Mouse (Mus musculus): ENCODE data around the gene Usp54. TPM values are rescaled to one million over a fixed set of nuclear protein-coding genes. Genes with fewer than 3 reads are reported as not detected.

The Usp54 gene
- total and polyA plus RNA-seq, 3 experiments = 5.3 to 11.7 (median 5.4) TPM

DNA sequence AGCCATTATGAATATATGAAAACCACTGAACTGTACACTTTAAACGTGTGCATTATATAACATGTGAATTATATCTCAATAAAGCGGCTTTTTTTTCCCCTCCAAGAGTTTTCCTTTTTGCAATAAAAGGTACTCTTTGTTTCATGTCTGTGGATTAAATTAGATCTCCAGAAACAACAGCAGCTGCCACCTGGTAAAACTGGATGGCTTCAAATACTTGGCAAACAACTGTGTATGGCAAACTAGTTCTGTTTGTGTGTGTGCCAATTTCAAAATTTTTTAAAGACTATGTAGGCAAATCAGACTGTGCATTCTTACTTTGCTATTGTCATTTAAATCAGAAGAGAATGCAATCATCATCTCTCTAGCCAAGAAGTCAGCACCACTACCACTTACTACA is 19.0 kb downstream of the Usp54 start:
- dilution Hi-C loops (cut with MboI; ENCODE audit: extremely low pct_ligation_motif_present, extremely low pct_unique_long_range_greater_than_20kb, low sequenced_read_pairs) (no loop called here), in situ Hi-C loops (cut with MboI; ENCODE audit: low pct_ligation_motif_present, low pct_unique_long_range_greater_than_20kb, low sequenced_read_pairs) (no loop called here)
- no peak for DNase-seq (ENCODE audit: extremely low read depth)
- Histone ChIP-seq H3K9me3 (replicated peaks; ENCODE audit: low read length) (no peaks in the 10 kb centered on the region), H3K36me3 (replicated peaks in 1 of 2; ENCODE audit: control insufficient read depth in 1 of 2, insufficient read depth in 1 of 2, low read length in 1 of 2) (peaks cover 0 to 31% of the 10 kb centered on the region in 2 experiments), H3K27ac (ENCODE audit: insufficient read depth, low read depth) (no peak overlapping the region), H3K9ac (ENCODE audit: insufficient read depth, low read depth) (no peak overlapping the region), H3K4me1 (ENCODE audit: control insufficient read depth in 1 of 2, insufficient read depth in 2 of 2) (no peaks in the 10 kb centered on the region), H3K27me3 (replicated peaks) (no peaks in the 10 kb centered on the region), H3K4me2 (ENCODE audit: insufficient read depth, low read depth, poor library complexity, severe bottlenecking) (no peak overlapping the region), H3K4me3 (replicated peaks in 1 of 3; ENCODE audit: low read depth in 2 of 3, low read length in 2 of 3, poor library complexity in 1 of 3) (no peak overlapping the region), H3K79me2 (replicated peaks; ENCODE audit: control insufficient read depth, extremely low read depth, insufficient read depth, poor library complexity, severe bottlenecking) (peaks cover under 1% of the 10 kb centered on the region; the same call in 1 of the 2 replicates)
- no peak for TF ChIP-seq NRF1 (IDR thresholded peaks at IDR 0.05; ENCODE audit: low read depth, low read length)
- no peak for TF ChIP-seq ELF1 (IDR thresholded peaks at IDR 0.05; ENCODE audit: low read depth, low read length)
- TF ChIP-seq TBP (conservative IDR thresholded peaks at IDR 0.05; ENCODE audit: low read depth, low read length) = no peak
- no peak for TF ChIP-seq KAT2A (IDR thresholded peaks at IDR 0.05; ENCODE audit: insufficient replicate concordance, low read length)
- TF ChIP-seq NELFE (IDR thresholded peaks at IDR 0.05; ENCODE audit: low read depth, low read length) = no peak
- TF ChIP-seq E2F4 (IDR thresholded peaks at IDR 0.05; ENCODE audit: insufficient replicate concordance, low read depth, low read length) = no peak
- TF ChIP-seq POLR2A (IDR thresholded peaks at IDR 0.05; ENCODE audit: low read depth, low read length) = no peak
- no peak for TF ChIP-seq HCFC1 (IDR thresholded peaks at IDR 0.05; ENCODE audit: low read depth, low read length)
- no peak for TF ChIP-seq ETS1 (conservative IDR thresholded peaks at IDR 0.05; ENCODE audit: low read depth, low read length)
- TF ChIP-seq EP300 (IDR thresholded peaks at IDR 0.05; ENCODE audit: low read length) = no peak
- TF ChIP-seq GABPA (IDR thresholded peaks at IDR 0.05; ENCODE audit: insufficient replicate concordance, low read depth, low read length) = no peak
- TF ChIP-seq ZMIZ1 (IDR thresholded peaks at IDR 0.05; ENCODE audit: low read depth, low read length) = no peak
- TF ChIP-seq TCF12 (IDR thresholded peaks at IDR 0.05; ENCODE audit: low read depth, low read length) = no peak
- no peak for TF ChIP-seq USF1 (IDR thresholded peaks at IDR 0.05; ENCODE audit: low read depth, low read length)
- no peak for TF ChIP-seq MAFK (IDR thresholded peaks at IDR 0.05; ENCODE audit: insufficient replicate concordance, low read length)
- no peak for TF ChIP-seq CHD1 (IDR thresholded peaks at IDR 0.05; ENCODE audit: low read depth, low read length)
- no peak for TF ChIP-seq IRF4 (IDR thresholded peaks at IDR 0.05; ENCODE audit: low read depth, low read length)
- TF ChIP-seq MEF2A (IDR thresholded peaks at IDR 0.05; ENCODE audit: borderline replicate concordance, low read depth, low read length) = no peak
- TF ChIP-seq ZNF384 (IDR thresholded peaks at IDR 0.05; ENCODE audit: low read depth, low read length) = no peak
- TF ChIP-seq ZC3H11A (IDR thresholded peaks at IDR 0.05; ENCODE audit: low read depth, low read length) = no peak

DNA sequence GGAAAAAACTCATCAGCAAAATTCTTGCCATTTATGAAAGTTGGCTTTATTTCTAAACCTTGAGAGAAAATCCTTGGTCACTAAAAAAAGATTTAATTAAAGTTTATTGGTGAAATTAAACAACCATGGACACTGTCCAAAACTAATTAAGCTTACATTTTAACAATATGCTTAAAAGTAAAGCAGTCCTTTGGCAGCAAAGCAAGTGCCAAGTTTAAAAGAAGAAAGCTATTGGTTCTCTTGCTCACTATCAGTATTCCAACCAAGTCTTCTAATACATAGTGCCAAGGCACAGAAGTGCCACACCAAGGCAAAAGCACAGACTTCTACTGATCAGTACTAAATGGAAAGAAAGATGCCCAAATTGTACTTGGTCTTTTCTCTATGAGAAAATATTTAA is 21.7 kb downstream of the Usp54 start:
- Histone ChIP-seq H3K4me2 (ENCODE audit: insufficient read depth, low read depth, poor library complexity, severe bottlenecking) (no peak overlapping the region), H3K4me3 (replicated peaks in 1 of 3; ENCODE audit: low read depth in 2 of 3, low read length in 2 of 3, poor library complexity in 1 of 3) (no peak overlapping the region)

More for the DNA sequence above, 21.7 kb downstream of the Usp54 start:
- H3K36me3 ChIP-seq (replicated peaks in 1 of 2; ENCODE audit: control insufficient read depth in 1 of 2, insufficient read depth in 1 of 2, low read length in 1 of 2) = peaks cover 0 to 31% of the 10 kb centered on the region in 2 experiments
- H3K27me3 ChIP-seq (replicated peaks) = no peaks in the 10 kb centered on the region
- no peak for DNase-seq (ENCODE audit: extremely low read depth)
- H3K27ac ChIP-seq (ENCODE audit: insufficient read depth, low read depth) = no peak overlapping the region
- in situ Hi-C loops (cut with MboI; ENCODE audit: low pct_ligation_motif_present, low pct_unique_long_range_greater_than_20kb, low sequenced_read_pairs) (no loop called here), dilution Hi-C loops (cut with MboI; ENCODE audit: extremely low pct_ligation_motif_present, extremely low pct_unique_long_range_greater_than_20kb, low sequenced_read_pairs) (no loop called here)
- no peaks in the 10 kb centered on the region for H3K9me3 ChIP-seq (replicated peaks; ENCODE audit: low read length)
- H3K9ac ChIP-seq (ENCODE audit: insufficient read depth, low read depth) = no peak overlapping the region
- H3K4me1 ChIP-seq (ENCODE audit: control insufficient read depth in 1 of 2, insufficient read depth in 2 of 2) = peaks cover 0 to 3% of the 10 kb centered on the region in 2 experiments; a peak in 1 of 4 replicates
- TF ChIP-seq BHLHE40 (IDR thresholded peaks at IDR 0.05; ENCODE audit: low read depth, low read length) (no peak), USF1 (IDR thresholded peaks at IDR 0.05; ENCODE audit: low read depth, low read length) (no peak), MEF2A (IDR thresholded peaks at IDR 0.05; ENCODE audit: borderline replicate concordance, low read depth, low read length) (no peak), CHD1 (IDR thresholded peaks at IDR 0.05; ENCODE audit: low read depth, low read length) (no peak), JUND (conservative IDR thresholded peaks at IDR 0.05; ENCODE audit: low read depth, low read length) (no peak), TBP (conservative IDR thresholded peaks at IDR 0.05; ENCODE audit: low read depth, low read length) (no peak), ZMIZ1 (IDR thresholded peaks at IDR 0.05; ENCODE audit: low read depth, low read length) (no peak), ETS1 (conservative IDR thresholded peaks at IDR 0.05; ENCODE audit: low read depth, low read length) (no peak), POLR2A (IDR thresholded peaks at IDR 0.05; ENCODE audit: low read depth, low read length) (no peak), USF2 (conservative IDR thresholded peaks at IDR 0.05; ENCODE audit: low read depth, low read length) (no peak), NELFE (IDR thresholded peaks at IDR 0.05; ENCODE audit: low read depth, low read length) (no peak), MAFK (IDR thresholded peaks at IDR 0.05; ENCODE audit: insufficient replicate concordance, low read length) (no peak), SMC3 (IDR thresholded peaks at IDR 0.05; ENCODE audit: low read depth, low read length) (no peak), RCOR1 (conservative IDR thresholded peaks at IDR 0.05; ENCODE audit: low read depth, low read length) (no peak), POLR2AphosphoS2 (IDR thresholded peaks at IDR 0.05; ENCODE audit: low read depth, low read length) (no peak), SIN3A (IDR thresholded peaks at IDR 0.05; ENCODE audit: low read length) (no peak), E2F4 (IDR thresholded peaks at IDR 0.05; ENCODE audit: insufficient replicate concordance, low read depth, low read length) (no peak), MAZ (IDR thresholded peaks at IDR 0.05; ENCODE audit: low read depth, low read length) (no peak), MYC (IDR thresholded peaks at IDR 0.05; ENCODE audit: low read depth, low read length) (no peak)
- peaks cover 3% of the 10 kb centered on the region; the same call in 1 of the 2 replicates for H3K79me2 ChIP-seq (replicated peaks; ENCODE audit: control insufficient read depth, extremely low read depth, insufficient read depth, poor library complexity, severe bottlenecking)

All from CH12.LX (cell line).